Mouse (Mus musculus): ENCODE results near the gene Mrpl54.

Gene Mrpl54

DNA sequence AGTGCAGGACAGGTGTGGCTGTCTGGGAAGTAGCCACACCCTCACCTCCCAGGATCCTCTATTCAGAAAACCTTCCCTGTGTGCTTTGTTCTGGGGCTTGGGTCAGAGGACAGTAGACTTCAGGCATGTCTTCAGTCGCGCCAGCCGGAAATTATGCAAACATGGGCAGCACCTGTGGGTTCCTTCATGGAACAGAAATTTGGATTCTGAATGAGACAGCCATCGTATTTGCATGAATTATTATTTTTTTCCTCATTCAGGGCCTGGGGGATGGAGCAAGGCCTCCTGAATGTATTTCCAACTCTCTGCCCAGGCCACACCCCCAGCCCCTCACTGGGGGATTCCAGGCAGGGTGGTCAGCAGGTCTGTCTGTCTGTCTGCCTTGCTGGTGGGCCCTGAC is 5.7 kb downstream of the Mrpl54 start:
- no peak for DNase-seq (ENCODE audit: low read depth, low spot score)

DNA sequence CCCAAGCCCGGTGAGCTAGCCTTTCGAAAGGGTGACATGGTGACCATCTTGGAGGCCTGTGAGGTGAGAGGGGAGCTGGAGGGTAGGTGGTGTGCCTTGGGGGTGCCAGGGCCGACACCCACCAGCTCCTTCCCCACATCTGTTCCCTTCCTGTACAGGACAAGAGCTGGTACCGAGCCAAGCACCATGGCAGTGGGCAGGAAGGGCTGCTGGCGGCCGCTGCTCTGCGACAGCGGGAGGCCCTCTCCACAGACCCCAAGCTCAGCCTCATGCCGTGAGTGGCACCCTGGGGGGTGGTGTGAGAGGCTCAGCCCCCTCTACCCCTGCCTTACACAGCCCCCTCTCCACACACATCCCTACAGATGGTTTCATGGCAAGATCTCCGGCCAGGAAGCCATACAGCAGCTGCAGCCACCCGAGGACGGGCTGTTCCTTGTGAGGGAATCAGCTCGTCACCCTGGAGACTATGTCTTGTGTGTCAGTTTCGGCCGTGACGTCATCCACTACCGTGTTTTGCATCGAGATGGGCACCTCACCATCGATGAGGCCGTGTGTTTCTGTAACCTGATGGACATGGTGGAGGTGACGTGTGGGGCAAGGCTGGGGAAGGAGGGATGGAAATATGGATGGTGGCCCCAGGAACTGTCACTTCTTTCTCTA is 7.4 kb downstream of the Mrpl54 start:
- DNase-seq (ENCODE audit: low read depth, low spot score), result no peak

DNA sequence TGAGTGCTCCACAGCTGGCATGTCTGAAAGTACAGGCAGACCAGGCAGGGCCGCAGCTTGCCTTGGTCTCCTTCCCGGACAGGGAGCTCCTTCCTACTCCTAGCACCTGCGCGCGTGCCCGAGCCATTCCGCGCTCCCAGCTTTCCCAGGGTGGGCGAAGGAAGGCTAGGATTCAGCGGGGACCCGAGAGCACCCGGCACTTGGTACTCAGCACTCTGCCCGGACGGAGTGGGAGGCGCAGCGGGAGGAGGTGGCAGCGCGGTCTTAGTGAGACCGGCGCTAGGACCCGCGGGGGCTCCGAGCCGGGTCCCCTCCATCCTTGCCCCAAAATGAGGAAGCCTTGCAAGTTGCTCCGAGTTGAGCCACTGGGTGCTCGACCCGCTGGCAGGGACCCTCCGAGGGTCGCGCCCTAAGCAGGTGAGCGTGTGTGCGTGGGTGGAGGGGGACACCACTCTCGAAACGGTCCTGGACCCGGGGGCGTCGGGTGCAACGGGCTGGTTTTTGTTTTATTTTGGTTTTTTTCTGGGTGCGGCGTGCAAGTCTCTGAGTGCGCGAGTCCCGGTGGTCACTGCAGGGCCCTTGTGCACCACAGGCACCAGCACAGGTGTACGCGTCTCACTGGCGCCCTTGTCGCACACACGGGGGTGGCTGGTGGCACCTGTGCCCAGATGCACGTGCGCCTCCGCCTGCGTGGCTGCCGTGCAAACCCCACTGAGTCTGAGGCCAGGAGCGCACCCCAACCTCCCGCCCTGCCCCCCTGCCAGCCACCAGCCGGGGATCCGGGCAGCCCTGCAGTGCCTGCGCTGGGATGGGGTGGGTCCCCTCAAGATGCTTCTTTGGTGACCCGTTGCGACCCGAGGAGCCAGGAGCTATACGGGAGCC is 9.3 kb downstream of the Mrpl54 start:
- DNase-seq (ENCODE audit: low read depth, low spot score), result no peak

GRCm38 (mm10) chr10:81254886-81255285 is 11.8 kb downstream of the Mrpl54 start:
- no peak for DNase-seq (ENCODE audit: low read depth, low spot score)

GRCm38 (mm10) chr10:81252424-81253419 is 14.0 kb downstream of the Mrpl54 start, which contains the start of gene Matk:
Gene Matk, plus strand, starts transcription at chr10:81252935.
- DNase-seq (ENCODE audit: low read depth, low spot score), result peak; percentile 64

- no peak for DNase-seq (ENCODE audit: low read depth, low spot score)
Measured at GRCm38 (mm10) chr10:81249442-81249841, 17.3 kb downstream of the Mrpl54 start.

DNA sequence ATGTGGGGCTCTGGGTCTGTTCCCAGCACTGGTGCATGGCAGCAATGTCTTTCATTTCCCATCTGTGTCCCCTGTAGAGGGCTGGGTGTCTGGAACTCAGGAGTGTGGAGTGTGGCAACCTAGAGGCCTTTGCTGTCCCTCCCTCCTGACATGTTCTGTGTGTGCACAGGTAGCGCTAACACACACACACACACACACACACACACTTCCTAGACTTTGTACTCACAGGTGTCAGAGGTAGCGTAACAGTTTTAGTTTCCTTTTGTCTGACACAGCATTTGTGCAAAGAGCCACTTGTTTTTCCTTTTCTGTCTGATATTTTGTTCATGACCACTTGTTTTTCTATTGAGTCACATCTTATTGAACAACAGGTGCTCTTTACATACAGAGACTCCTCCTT is 18.9 kb downstream of the Mrpl54 start:
- DNase-seq (ENCODE audit: low read depth, low spot score), result no peak

GRCm38 (mm10) chr10:81245166-81245565 is 21.6 kb downstream of the Mrpl54 start:
- DNase-seq (ENCODE audit: low read depth, low spot score), result no peak

DNA sequence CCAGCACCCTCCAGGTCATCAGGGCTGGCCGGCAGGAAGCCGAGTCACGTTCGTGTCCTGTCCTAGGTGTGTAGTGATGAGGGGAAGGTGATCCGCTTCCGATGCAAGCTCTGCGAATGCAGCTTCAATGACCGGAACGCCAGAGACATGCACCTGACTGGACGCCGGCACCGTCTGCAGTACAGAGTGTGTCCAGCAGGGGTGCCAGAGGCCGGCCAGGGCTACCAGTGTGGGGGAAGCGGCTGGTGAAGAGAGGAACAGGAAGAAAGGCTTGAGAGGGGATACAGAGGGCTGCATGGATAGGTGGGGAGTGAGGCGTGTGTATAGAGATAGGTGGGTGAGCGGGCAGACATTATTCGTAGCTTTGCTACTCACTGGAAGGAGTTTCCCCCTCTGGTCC is 22.1 kb downstream of the Mrpl54 start:
- DNase-seq (ENCODE audit: low read depth, low spot score), result peak; percentile 68

DNA sequence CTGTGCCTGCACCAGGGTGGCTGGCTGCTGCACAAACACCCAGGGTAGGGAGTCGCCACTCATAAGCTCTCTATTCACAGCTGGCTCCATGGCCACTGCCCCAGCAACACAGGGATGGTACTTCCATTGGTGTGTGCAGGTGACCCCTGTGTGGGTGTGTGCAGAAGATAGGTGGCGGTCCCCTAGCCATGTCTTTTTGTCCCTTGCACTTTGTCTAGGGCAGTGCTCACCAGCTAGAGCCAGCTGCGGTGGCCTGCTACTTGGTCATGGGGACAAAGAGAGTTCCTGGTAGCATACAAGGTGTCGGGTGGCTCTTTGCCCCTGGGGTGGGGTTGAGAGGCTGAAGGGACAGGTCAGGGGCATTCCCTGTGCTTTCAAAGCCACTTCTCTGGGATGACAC is 22.6 kb downstream of the Mrpl54 start:
- no peak for DNase-seq (ENCODE audit: low read depth, low spot score)

DNA sequence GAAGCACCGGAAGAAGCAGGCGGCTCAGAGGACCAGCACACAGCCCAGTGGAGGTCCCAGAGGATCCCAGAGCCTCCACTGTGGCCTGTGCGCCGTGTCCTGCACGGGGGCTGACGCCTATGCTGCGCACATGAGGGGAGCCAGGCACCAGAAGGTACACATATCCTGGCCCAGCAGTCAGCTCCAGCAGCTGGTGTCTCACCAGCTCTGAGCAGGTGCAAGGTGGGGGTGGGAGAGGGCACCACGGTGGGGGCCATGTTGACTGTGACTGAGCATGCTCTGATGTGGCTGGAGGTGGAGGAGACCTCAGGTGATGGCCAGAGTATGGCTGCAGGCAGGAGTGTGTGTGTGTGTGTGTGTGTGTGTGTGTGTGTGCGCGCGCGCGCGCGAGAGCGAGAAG is 24.7 kb downstream of the Mrpl54 start:
- DNase-seq (ENCODE audit: low read depth, low spot score), result no peak

DNA sequence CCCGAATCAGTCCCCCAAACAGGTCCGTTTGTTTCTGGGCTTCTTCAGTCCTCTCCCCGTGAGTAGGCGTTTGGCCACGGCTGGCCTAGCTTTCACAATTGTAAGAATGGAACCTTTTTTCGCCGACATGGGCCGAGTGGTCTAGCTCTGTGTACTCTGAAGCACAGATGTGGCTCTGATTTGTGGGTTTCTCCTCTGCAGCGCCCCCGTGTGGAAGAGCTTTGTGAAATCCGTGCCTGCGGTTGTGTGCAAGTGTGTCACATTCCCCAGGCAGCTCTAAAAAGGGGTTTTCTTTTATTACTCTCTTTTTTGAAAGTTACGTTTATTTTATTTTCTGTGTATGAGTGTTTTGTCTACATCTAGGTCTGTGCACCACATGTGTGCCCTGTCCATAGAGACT is 25.9 kb downstream of the Mrpl54 start:
- peak; percentile 68 for DNase-seq (ENCODE audit: low read depth, low spot score)

- no peak for DNase-seq (ENCODE audit: low read depth, low spot score)
Measured at GRCm38 (mm10) chr10:81238618-81239017, 28.1 kb downstream of the Mrpl54 start.

GRCm38 (mm10) chr10:81236471-81237268 is 30.1 kb downstream of the Mrpl54 start:
- no peak for DNase-seq (ENCODE audit: low read depth, low spot score)

DNA sequence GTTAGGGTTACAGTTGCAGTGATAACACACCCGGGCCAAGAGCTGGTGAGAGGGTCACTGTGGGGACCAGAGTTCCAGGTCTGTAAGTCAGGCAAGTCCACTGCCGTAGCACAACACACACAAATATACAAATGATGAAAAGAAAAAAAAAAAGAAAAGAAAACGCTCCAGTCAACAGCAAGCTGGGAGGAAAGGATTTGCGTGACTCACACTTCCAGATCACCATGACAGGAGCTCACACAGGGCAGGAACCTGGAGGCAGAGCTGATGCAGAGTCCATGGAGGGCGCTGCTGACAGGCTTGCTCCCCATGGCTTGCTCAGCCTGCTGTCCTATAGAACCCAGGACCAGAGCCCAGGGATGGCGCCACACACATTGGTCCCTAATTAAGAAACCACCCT is 32.5 kb downstream of the Mrpl54 start:
- DNase-seq (ENCODE audit: low read depth, low spot score), result no peak

DNA sequence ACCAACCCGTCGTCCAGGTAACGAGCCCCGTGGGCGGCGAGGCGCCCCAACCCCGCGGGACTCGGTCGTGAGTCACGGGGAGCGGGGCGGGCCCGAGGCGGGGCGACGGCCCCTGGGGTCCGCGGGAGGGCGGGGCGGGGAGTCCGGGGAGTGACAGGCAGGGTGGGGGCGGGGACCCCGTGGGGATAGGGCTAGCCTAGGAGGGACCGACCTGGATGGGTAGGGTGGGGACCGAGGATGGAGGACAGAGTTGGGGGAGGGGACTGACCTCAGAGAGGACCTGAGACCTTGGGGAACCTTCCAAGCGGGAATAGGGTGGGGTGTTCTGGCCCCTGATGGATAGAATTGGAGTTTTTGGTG is 33.5 kb downstream of the Mrpl54 start:
- DNase-seq (ENCODE audit: low read depth, low spot score), result no peak

- DNase-seq (ENCODE audit: low read depth, low spot score), result peak; percentile 80
Measured at GRCm38 (mm10) chr10:81232580-81233225, 34.0 kb downstream of the Mrpl54 start, which contains the start of gene Zfr2. Gene Zfr2, plus strand, starts transcription at chr10:81233155.

GRCm38 (mm10) chr10:81231436-81231835 is 35.3 kb downstream of the Mrpl54 start:
- DNase-seq (ENCODE audit: low read depth, low spot score), result no peak

DNA sequence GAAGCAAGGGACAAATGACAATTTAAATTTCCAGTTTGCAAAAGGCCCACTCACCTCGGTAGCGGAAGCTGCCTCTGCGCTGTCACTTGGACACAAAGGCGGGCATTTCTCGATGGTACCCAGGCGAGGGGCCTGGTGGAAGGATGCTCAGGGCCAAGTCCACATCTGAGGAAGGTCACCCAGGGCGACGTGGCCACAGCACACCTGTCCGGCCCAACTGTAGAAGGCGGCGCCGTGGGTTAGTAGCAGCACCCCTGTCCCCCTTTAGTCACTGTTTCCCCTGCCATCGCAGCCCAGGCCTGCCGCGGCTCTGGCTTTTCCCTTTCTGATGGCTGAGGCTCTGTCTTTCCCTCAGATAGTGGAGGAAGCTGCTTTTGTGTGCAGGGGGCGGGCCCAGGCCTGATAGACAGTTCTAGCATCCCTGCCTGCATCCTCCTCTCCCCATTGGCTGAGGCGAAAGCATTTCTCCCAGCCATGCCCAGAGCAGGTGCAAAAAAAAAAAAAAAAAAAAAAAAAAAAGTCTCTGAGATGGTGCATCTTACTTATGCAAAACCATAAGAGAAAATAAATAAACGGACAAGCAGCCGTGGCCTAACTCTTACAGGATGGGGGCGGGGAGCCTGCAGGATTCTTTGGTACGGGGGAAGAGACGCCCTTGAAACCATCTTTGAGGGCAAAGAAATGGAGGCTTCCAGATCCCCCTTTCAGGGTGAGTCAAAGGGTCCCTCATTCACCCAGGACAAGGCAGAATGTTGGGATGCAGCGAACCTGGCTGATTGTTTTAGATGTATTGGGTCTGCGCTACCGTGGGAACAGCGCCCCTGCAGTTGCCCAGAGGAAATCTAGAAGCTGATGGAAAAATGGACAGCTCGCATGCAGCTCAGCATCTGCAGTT is 36.0 kb downstream of the Mrpl54 start, which contains the start of gene Atcay:
Gene Atcay (minus strand): TSS at position 396 of the 895 bp plus-strand sequence.
- DNase-seq (ENCODE audit: low read depth, low spot score), result peak; percentile 33

All from forelimb bud, embryonic 11.5 days (tissue).